Comparison of ENCODE assay signal across 22 mouse cellular contexts in the genomic region with DNA sequence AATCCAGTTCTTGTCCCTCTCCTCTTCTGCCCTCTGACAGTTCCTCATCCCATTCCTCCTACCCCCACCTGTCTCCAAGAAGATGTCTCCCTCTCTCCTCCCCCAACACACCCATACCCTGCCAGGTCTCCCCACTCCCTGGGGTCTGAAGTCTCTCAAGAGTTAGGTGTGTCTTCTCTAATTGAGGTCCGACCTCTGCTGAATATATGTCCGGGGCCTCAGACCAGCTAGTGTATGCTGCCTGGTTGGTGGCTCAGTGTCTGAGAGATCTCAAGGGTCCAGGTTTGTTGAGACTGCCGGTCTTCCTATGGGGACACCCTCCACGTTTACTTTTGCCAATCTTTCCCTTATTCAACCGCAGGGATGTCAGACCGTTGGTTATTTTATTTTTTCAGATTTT.
DNase-seq lines count a peak whose midpoint lies in the region; ATAC-seq and TF ChIP-seq lines count a peak whose summit lies in the region.
"Had no signal": no experiment of that assay in that cellular context is flagged by ENCODE, and none has a peak within 500 bp of the region (broad histone marks: within the 10 kb centered on the region; RNA-seq: fewer than 3 reads in every experiment).

No protein-coding gene starts in this region.

- H3K9ac ChIP-seq in forebrain, embryonic 12.5 days: no peak overlapping the region
- H3K9ac ChIP-seq in forebrain, postnatal 0 days: no peak overlapping the region
- no peak overlapping the region for H3K9ac ChIP-seq in hindbrain, embryonic 11.5 days (ENCODE audit: low read depth, low read length)
- H3K9ac ChIP-seq in lung, embryonic 15.5 days: no peak overlapping the region
- H3K9ac ChIP-seq: embryonic facial prominence, embryonic 12.5 days; embryonic facial prominence, embryonic 15.5 days; forebrain, embryonic 13.5 days; forebrain, embryonic 15.5 days had no signal

- H3K4me1 ChIP-seq in forebrain, embryonic 12.5 days: no peaks in the 10 kb centered on the region
- no peaks in the 10 kb centered on the region for H3K4me1 ChIP-seq in forebrain, postnatal 0 days (ENCODE audit: insufficient read depth)
- no peaks in the 10 kb centered on the region for H3K4me1 ChIP-seq in hindbrain, embryonic 11.5 days (replicated peaks; ENCODE audit: control insufficient read depth, insufficient read depth, low read length)
- no peaks in the 10 kb centered on the region for H3K4me1 ChIP-seq in hindbrain, embryonic 10.5 days (replicated peaks)
- H3K4me1 ChIP-seq in lung, embryonic 15.5 days: no peaks in the 10 kb centered on the region
- H3K4me1 ChIP-seq: embryonic facial prominence, embryonic 12.5 days; embryonic facial prominence, embryonic 15.5 days; forebrain, embryonic 10.5 days; forebrain, embryonic 13.5 days; forebrain, embryonic 15.5 days had no signal

- no peak overlapping the region for H3K4me3 ChIP-seq in forebrain, embryonic 12.5 days (replicated peaks)
- H3K4me3 ChIP-seq in forebrain, postnatal 0 days (ENCODE audit: low read depth, low read length): no peak overlapping the region
- no peak overlapping the region for H3K4me3 ChIP-seq in hindbrain, embryonic 11.5 days (ENCODE audit: low read depth, low read length)
- H3K4me3 ChIP-seq in hindbrain, embryonic 10.5 days: no peak overlapping the region
- no peak overlapping the region for H3K4me3 ChIP-seq in lung, embryonic 15.5 days
- H3K4me3 ChIP-seq: embryonic facial prominence, embryonic 12.5 days; embryonic facial prominence, embryonic 15.5 days; erythroblast, embryonic 14.5 days; forebrain, embryonic 10.5 days; forebrain, embryonic 13.5 days; forebrain, embryonic 15.5 days had no signal

- 91% methylated on average over 6 of the region's 6 CpGs for WGBS in forebrain, embryonic 12.5 days
- 90% methylated on average over 6 of the region's 6 CpGs for WGBS in forebrain, postnatal 0 days
- 91% methylated on average over 6 of the region's 6 CpGs for WGBS in hindbrain, embryonic 11.5 days
- WGBS in hindbrain, embryonic 10.5 days: 93% methylated on average over 6 of the region's 6 CpGs
- 62% methylated on average over 6 of the region's 6 CpGs for WGBS in lung, embryonic 15.5 days

- no peaks in the 10 kb centered on the region for H3K36me3 ChIP-seq in forebrain, embryonic 12.5 days (replicated peaks)
- H3K36me3 ChIP-seq in forebrain, postnatal 0 days (ENCODE audit: insufficient read depth): no peaks in the 10 kb centered on the region
- no peaks in the 10 kb centered on the region for H3K36me3 ChIP-seq in hindbrain, embryonic 11.5 days (ENCODE audit: control insufficient read depth, insufficient read depth, low read length)
- H3K36me3 ChIP-seq in hindbrain, embryonic 10.5 days: no peaks in the 10 kb centered on the region
- H3K36me3 ChIP-seq in lung, embryonic 15.5 days: no peaks in the 10 kb centered on the region
- H3K36me3 ChIP-seq: embryonic facial prominence, embryonic 12.5 days; embryonic facial prominence, embryonic 15.5 days; forebrain, embryonic 10.5 days; forebrain, embryonic 15.5 days had no signal

- no peak overlapping the region for H3K4me2 ChIP-seq in forebrain, embryonic 12.5 days
- H3K4me2 ChIP-seq in forebrain, postnatal 0 days (ENCODE audit: low read depth): no peak overlapping the region
- no peak overlapping the region for H3K4me2 ChIP-seq in hindbrain, embryonic 11.5 days (replicated peaks; ENCODE audit: low read depth, low read length)
- H3K4me2 ChIP-seq in lung, embryonic 15.5 days: no peak overlapping the region
- H3K4me2 ChIP-seq: embryonic facial prominence, embryonic 12.5 days; embryonic facial prominence, embryonic 15.5 days; forebrain, embryonic 13.5 days; forebrain, embryonic 15.5 days had no signal

- ATAC-seq in forebrain, embryonic 12.5 days (ENCODE audit: low FRiP score): 0 out of 2 replicates have a peak, but pooled peaks have one; percentile 36
- ATAC-seq in forebrain, postnatal 0 days: no peak
- 0 out of 2 replicates have a peak, but pooled peaks have one; percentile 26 for ATAC-seq in hindbrain, embryonic 11.5 days (ENCODE audit: low FRiP score)
- ATAC-seq in lung, embryonic 15.5 days (ENCODE audit: borderline replicate concordance, extremely low read depth, low FRiP score, low TSS enrichment): peak; percentile 59; the same call in 1 of the 2 replicates
- ATAC-seq: forebrain, embryonic 13.5 days; forebrain, embryonic 15.5 days had no signal

- DNase-seq in forebrain, postnatal 0 days: no peak
- no peak for DNase-seq in hindbrain, embryonic 11.5 days (ENCODE audit: low spot score)
- DNase-seq in hindbrain, embryonic 10.5 days (ENCODE audit: low spot score): no peak
- DNase-seq in lung, postnatal 25 days (ENCODE audit: low spot score): no peak
- DNase-seq: adrenal gland, adult 2 months; adrenal gland, postnatal 10 days; adrenal gland, postnatal 25 days; cerebellum, adult 11 months; cerebellum, adult 18-20 months; cerebellum, adult 8-10 months; cerebellum, adult 9-11 months; cerebellum, postnatal 14 days; cerebellum, postnatal 36 days; embryo, embryonic 11 days had no signal

- TF ChIP-seq CTCF in forebrain, postnatal 0 days (IDR thresholded peaks at IDR 0.05; ENCODE audit: low read depth): no peak

- no peak overlapping the region for H3K27ac ChIP-seq in forebrain, embryonic 12.5 days
- no peak overlapping the region for H3K27ac ChIP-seq in forebrain, postnatal 0 days (ENCODE audit: low read depth, low read length)
- no peak overlapping the region for H3K27ac ChIP-seq in hindbrain, embryonic 11.5 days (ENCODE audit: low read depth, low read length)
- H3K27ac ChIP-seq in hindbrain, embryonic 10.5 days: no peak overlapping the region
- no peak overlapping the region for H3K27ac ChIP-seq in lung, embryonic 15.5 days
- H3K27ac ChIP-seq: embryonic facial prominence, embryonic 12.5 days; embryonic facial prominence, embryonic 15.5 days; forebrain, embryonic 10.5 days; forebrain, embryonic 13.5 days; forebrain, embryonic 15.5 days had no signal

- no peaks in the 10 kb centered on the region for H3K27me3 ChIP-seq in forebrain, embryonic 12.5 days
- no peaks in the 10 kb centered on the region for H3K27me3 ChIP-seq in forebrain, postnatal 0 days (ENCODE audit: insufficient read depth, low read length)
- H3K27me3 ChIP-seq in hindbrain, embryonic 11.5 days (ENCODE audit: control insufficient read depth, insufficient read depth, low read length): no peaks in the 10 kb centered on the region
- no peaks in the 10 kb centered on the region for H3K27me3 ChIP-seq in hindbrain, embryonic 10.5 days (ENCODE audit: insufficient read depth, poor library complexity, severe bottlenecking)
- H3K27me3 ChIP-seq in lung, embryonic 15.5 days: no peaks in the 10 kb centered on the region
- H3K27me3 ChIP-seq: embryonic facial prominence, embryonic 12.5 days; embryonic facial prominence, embryonic 15.5 days; forebrain, embryonic 13.5 days; forebrain, embryonic 15.5 days had no signal

- no peaks in the 10 kb centered on the region for H3K9me3 ChIP-seq in forebrain, embryonic 12.5 days
- H3K9me3 ChIP-seq in forebrain, postnatal 0 days (ENCODE audit: low read length): no peaks in the 10 kb centered on the region
- no peaks in the 10 kb centered on the region for H3K9me3 ChIP-seq in hindbrain, embryonic 11.5 days (ENCODE audit: control insufficient read depth, low read length)
- H3K9me3 ChIP-seq in hindbrain, embryonic 10.5 days: no peaks in the 10 kb centered on the region
- no peaks in the 10 kb centered on the region for H3K9me3 ChIP-seq in lung, embryonic 15.5 days
- H3K9me3 ChIP-seq: embryonic facial prominence, embryonic 12.5 days; embryonic facial prominence, embryonic 15.5 days; forebrain, embryonic 10.5 days; forebrain, embryonic 13.5 days; forebrain, embryonic 15.5 days had no signal
